In the genomic region with DNA sequence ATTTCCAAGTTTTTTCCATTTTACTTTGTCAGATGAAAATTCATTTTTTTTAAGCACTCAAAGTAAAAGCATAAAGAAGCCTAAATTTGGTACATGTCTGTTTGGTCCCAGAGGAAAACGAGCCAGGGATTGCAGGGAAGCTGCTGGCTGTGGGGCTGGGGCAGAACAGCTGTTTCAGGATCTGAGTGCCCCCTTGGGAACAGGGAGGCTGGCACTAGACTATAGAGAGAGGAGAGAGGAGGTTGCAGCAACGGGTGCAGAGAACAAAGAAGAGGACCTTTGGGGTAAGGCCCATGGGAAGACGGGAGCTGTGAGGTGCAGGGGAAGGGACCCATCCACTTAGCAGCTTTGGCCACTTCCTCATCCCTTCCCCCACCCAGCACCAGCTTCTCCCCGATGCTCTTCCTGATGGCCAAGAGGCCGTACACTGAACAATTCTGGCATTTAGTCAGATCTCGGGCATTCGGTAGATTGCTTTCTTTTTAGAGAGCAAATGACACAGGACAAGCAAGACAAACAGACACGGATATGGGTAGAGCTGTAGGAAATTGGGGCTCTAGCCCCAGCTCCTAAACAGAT, we compare ENCODE assay signal across 14 mouse cellular contexts.
"Had no signal": no experiment of that assay in that cellular context is flagged by ENCODE, and none has a peak within 500 bp of the region (broad histone marks: within the 10 kb centered on the region; RNA-seq: fewer than 3 reads in every experiment).

No protein-coding gene starts in this region.

- H3K4me3 ChIP-seq: kidney, embryonic 15.5 days; limb, embryonic 15.5 days; liver, embryonic 12.5 days; megakaryocyte, embryonic 14.5 days; midbrain, embryonic 12.5 days had no signal

- H3K9ac ChIP-seq: kidney, embryonic 15.5 days; limb, embryonic 15.5 days; liver, embryonic 12.5 days; lung, embryonic 14.5 days; midbrain, embryonic 12.5 days had no signal

- H3K27ac ChIP-seq: kidney, embryonic 15.5 days; limb, embryonic 15.5 days; liver, embryonic 12.5 days; midbrain, embryonic 12.5 days had no signal

- H3K9me3 ChIP-seq: kidney, embryonic 15.5 days; limb, embryonic 15.5 days; liver, embryonic 12.5 days; midbrain, embryonic 12.5 days had no signal

- ATAC-seq: liver, embryonic 12.5 days had no signal

- H3K4me2 ChIP-seq: kidney, embryonic 15.5 days; limb, embryonic 15.5 days; liver, embryonic 12.5 days; lung, embryonic 14.5 days; midbrain, embryonic 12.5 days had no signal

- H3K36me3 ChIP-seq: kidney, embryonic 15.5 days; limb, embryonic 15.5 days; liver, embryonic 12.5 days; midbrain, embryonic 12.5 days had no signal

- DNase-seq: kidney, adult 2 months; kidney, postnatal 14 days; lung, embryonic 14.5 days; lung, postnatal 10 days; lung, postnatal 4 days; right cerebral cortex, postnatal 4 days; spleen, adult 18-20 months; thymus, adult 18-20 months; thymus, postnatal 14 days had no signal
